Mouse (Mus musculus): Measurements from ENCODE around the gene Ccng2. TPM values are rescaled to one million over a fixed set of nuclear protein-coding genes. Genes with fewer than 3 reads are reported as not detected.
A peak's percentile ranks its signal among the peaks of the same experiment; 100 is the strongest.

Ccng2 gene
- polyA plus RNA-seq, 3 experiments from 2014 or later: 18.7 to 44.9 (median 25.2) TPM

- ATAC-seq: peak; percentile 7
These were observed 3.5 kb upstream of the Ccng2 start for GRCm38 (mm10) chr5:93263396-93264075.

DNA sequence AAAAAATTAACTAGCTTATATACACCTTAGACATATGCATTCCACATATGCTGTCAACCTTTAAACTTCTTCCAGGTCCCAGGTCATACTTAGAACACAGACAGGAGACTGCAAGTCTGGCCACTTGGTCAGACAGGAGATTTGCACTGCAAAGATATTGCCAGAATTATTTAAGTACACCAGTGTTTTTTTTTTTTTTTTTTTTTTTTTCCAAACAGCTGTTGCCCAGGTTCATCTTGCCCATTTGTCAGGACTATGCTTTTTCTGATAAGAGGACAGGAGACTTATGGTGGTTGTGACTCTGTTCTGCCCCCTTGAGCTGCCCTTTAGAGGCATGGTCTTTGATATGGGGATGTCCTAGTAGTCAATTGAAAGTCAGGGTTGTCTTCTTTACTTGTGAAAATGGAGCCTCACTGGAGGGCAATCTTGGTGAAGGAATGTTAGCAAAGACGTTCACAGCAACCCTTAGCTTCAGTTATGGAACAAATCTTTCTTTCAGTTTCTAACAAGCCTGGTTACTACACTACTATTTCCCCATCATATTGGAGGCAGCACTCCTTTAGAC lies 2.8 kb upstream of the Ccng2 start:
- ATAC-seq: no peak

DNA sequence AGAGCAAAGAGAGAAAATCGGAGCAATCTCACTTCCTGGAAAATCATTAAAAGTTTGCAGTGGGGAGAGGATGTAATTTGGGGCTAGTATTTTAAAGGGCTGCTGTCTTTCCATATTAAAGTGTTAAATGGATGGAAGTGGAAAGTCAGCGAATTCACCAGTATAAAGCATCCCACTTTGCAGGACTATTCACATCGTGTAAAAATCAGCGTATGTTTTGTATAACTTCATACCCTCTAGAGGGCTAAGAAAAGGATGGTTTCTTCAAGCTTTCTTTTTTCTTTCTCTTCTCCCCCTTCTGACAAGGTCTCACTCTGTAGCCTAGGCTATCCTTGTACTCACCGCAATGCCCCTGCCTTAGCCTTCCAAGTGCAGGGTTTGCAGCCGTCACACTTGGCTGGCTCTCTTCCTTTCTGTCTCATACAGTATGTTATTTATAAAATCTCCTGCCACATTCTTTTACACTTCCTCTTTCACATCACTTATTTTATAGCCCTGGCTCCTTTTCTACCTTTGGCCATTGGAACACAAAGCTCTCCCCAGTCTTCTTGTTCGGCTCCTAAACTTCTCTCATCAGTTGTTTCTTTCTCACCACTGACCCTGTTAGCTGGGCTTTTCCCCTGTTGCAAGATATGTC lies 1.8 kb upstream of the Ccng2 start:
- ATAC-seq: no peak

DNA sequence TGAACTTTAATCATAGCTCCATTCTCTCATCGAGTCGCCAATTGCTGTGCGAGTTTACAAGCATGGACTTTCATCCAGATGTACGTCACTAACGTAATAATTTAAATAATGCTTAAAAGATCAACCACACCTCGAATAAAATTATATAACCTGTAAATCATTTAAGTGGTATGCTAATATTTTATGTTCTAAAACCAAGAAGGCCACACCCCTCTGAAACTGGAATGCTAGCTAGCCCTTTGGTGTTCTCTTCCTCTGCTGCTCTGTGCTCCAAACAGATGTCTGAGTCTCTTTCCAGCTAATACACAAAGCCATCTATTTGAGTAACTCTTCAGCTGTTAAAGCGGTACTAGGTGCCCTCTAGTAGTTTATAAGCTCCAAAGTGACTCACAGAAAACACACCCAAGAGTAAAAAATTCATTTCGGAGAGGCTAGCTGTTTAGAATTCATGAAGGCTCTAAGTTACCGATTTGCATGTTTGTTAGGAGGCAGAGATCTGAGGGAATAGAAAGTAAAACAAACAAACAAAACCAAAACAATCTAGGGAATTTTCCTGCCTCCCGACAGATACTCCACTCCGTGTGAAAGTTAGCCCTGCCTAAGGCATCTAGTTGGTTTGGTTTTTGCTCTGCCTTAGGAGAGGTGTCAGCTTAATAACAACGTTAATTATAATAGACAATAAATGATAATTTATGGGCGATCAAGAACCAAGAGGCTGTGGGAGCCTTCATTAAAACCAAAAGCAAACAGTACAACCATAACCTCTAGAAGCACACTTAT lies 1.1 kb upstream of the Ccng2 start:
- no peak for ATAC-seq

DNA sequence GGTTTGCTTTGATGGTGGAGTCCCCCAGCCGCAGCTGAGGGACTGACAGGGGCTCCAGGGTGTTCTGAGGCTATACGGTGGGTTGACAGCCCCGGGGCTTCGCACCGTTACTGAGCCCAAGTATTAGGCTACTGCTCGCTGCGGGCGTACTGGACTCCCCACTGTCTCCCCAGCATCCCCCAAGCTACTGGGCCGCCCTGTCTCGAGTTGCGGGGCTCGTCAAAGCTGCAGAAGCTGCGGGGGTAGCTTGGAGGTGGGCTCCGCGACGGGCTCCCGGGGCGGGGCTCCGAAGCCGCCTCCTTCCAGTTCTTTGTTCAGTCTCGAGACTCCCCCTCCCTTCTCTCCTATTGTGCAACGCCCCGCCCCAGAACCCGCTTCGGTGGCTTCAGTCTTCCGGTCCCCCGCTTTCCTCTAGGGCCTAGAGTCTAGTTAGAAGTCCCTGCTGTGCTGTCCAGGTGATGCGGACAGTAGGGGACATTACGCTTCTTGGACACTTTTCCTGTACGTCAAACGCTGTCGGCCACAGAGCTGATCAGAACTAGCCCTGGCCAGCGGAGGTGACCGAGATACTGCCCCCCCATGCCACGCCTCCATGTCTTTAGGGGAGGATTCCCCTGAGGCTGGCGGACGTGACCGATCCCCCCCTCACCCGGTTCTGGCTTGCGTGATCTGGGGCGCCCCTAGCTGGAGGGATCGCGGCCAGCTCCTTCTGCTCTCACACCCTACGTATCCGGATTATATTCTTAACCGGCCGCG lies 972 bp downstream of the Ccng2 start:
- peak; percentile 65 for ATAC-seq

GRCm38 (mm10) chr5:93270095-93270494 lies 3.0 kb downstream of the Ccng2 start:
- no peak for ATAC-seq

GRCm38 (mm10) chr5:93270721-93271120 lies 3.7 kb downstream of the Ccng2 start:
- no peak for ATAC-seq

GRCm38 (mm10) chr5:93282446-93283107 lies 15.5 kb downstream of the Ccng2 start:
- no peak for ATAC-seq

DNA sequence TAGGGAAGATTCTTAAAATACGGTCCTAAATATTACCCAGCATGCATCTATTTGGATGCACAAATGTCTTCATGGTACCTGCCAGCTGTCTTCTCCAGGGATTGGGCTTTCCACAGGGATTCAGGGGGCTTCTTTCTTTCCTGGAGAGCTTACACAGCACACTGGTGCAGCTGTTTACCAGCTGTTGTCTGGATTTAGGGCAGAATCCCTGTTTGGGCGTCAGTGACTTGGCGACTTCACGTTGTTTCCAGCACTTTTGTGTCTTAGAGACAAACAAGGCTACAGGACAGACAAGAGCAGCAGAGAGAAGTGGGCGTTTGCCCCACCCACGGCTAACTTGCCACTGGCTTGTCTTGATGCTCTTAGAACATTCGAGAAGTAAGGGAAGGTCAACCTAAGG lies 16.1 kb downstream of the Ccng2 start:
- ATAC-seq: no peak

GRCm38 (mm10) chr5:93288553-93288952 lies 21.5 kb downstream of the Ccng2 start:
- ATAC-seq: no peak

DNA sequence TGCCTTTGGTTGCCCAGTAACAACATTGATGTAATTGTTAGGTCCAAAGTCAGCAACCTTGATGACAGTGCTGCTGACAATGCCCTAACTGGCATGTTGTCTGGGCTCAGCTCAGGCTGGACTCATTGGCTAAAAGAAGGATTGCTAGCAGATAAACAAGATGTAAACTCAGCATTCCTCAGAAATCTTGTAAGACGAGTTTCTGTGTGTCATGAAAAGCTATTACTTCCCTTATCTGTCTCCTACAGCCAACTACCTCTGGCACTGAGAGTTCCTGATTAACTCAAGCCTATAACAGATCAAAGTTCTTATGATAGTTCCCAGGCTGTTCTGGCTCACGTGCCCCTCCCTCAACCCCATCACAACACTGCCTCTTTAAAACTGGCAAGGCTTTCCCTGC lies 23.2 kb downstream of the Ccng2 start:
- no peak for ATAC-seq

- no peak for ATAC-seq
These were observed 29.3 kb downstream of the Ccng2 start for GRCm38 (mm10) chr5:93296341-93296746.

GRCm38 (mm10) chr5:93296754-93297153 lies 29.7 kb downstream of the Ccng2 start:
- ATAC-seq: no peak

DNA sequence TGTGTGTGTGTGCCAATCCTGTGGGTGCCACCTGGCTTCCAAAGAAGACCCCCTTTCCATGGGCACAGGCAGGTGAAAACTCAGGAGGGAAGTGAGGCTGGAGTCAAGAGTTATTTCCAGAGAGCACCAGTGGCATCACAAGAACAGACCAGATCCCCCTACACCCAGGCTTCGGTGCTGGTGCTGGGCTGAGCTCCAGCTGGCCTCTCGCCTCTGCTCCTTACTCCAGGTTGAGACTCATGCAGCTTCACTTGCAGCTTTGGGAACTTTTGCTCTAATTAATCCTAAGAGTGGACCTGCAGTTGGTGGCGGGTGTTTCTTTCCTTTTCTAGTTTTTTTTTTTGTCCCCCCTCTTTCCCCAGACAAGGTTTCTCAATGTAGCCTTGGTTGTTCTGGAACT lies 30.3 kb downstream of the Ccng2 start:
- ATAC-seq: no peak

- no peak for ATAC-seq
These were observed 38.2 kb downstream of the Ccng2 start for GRCm38 (mm10) chr5:93305126-93305830.

- ATAC-seq: no peak
These were observed 41.9 kb downstream of the Ccng2 start for GRCm38 (mm10) chr5:93308909-93309308.

- ATAC-seq: peak; percentile 41
These were observed 56.4 kb downstream of the Ccng2 start for GRCm38 (mm10) chr5:93323320-93324001.
